Mouse (Mus musculus) spleen, postnatal 36 days (tissue): ENCODE measurements around the gene Tmem150a.

Source experiments
- DNase-seq, 2 experiments: peaks; one replicate each; pipeline ENCODE4 v3.0.0; 2022; ENCODE audit warnings: low spot score in 2 of 2, mixed read lengths in 1 of 2

Gene Tmem150a

GRCm38 (mm10) chr6:72355066-72355911 is at the start of gene Tmem150a:
Tmem150a (plus strand) TSS chr6:72355447.
- DNase-seq, result peak; percentile 71 to 72

DNA sequence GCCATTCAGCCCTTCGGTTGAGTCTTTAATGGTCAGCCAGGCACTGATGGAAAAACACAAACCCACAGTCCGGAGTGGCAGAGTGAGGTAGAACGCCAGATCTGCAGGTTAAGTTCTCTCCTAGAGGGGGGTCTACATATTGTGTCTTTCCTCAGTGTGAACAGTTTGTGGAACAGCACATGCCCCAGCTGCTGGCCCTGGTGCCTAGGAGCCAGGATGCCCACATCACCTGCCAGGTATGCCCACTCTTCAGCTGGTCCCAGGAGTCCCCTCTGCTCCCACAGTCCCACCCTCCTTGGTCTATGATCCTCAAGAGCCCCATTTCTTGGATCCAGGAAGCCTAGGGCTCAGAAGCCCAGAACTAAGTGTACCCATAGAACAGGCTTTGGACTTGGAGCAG is 43.0 kb upstream of the Tmem150a start:
- DNase-seq, result no peak

- no peak for DNase-seq
Observed at GRCm38 (mm10) chr6:72313124-72313867, 42.0 kb upstream of the Tmem150a start.

GRCm38 (mm10) chr6:72315384-72315783 is 39.9 kb upstream of the Tmem150a start:
- no peak for DNase-seq

DNA sequence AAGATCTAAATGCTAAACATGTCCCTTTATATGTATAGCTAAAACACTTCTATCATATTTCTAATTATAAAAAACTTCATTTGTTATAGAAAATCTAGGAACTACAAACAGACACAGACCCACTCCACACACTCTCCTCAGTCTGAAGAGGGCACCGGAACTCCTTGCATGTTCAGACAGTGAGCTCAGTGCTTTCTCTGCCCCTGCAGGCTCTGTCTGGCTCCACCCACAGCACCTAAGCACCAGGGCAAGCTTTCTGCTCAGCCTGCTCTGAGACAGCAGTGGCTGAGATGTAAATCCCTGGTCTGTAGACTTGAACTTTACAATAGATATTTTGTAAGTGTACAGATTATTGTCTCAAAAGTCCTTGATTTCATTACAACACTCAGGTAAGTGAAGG is 39.2 kb upstream of the Tmem150a start:
- no peak for DNase-seq

DNA sequence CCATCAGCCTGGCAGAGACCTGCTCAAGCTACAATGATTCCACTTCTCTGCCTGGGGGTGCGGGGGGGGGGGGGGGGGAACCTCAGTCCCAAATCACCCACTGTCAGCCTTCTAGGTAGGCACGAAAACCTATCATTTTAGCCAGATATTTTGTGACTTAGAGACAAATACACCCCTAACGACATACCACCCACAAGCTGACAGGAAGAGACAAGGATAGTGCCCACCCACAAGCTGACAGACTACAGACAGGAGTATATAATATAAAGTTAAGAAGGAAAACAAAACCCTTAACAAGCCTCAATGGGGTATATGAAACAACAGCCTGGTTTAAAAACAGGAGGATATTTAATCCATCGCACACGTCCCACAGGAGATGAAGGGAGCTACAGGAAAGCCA is 36.8 kb upstream of the Tmem150a start:
- DNase-seq, result no peak

GRCm38 (mm10) chr6:72319019-72319418 is 36.2 kb upstream of the Tmem150a start:
- no peak for DNase-seq

DNA sequence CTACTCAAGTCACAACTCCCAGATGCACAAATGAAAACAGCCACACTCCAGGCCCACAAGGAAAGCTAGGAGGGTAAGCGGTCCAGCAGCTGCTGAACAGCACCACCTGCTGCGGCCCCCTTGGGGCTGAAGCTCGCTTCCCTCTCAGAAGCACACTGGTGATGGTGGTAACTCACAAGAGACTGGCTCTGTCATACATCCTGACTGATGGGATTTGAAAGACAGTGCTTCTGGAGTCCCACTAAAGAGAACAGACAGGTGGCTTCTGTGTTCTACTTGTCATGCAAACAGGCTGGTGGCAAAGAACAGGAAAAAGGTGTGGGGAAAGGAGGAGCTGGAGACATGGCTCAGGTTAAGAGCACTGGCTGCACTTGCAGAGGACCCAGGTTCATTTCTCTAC is 32.3 kb upstream of the Tmem150a start:
- no peak for DNase-seq

GRCm38 (mm10) chr6:72323786-72324508 is 31.3 kb upstream of the Tmem150a start:
- DNase-seq, result no peak

- peak; percentile 29 to 40 for DNase-seq
Observed at GRCm38 (mm10) chr6:72326274-72326673, 29.0 kb upstream of the Tmem150a start.

- no peak for DNase-seq
Observed at GRCm38 (mm10) chr6:72329019-72329418, 26.2 kb upstream of the Tmem150a start.

DNA sequence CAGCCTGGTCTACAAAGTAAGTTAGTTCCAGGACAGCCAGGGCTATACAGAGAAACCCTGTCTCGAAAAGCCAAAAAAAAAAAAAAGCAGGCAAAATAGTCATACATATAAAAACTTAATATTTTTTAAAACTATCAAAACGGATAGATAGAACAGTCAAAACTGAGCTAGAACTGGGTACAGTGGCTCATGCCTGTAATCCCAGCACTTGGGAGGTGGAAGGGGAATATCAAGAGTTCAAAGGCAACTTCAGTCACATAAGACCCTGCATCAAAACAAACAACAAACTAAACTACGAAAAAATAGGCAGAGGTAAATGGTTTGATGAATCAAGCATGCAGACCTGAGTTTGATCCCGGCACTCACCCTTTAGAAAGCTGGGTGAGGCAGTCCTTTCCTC is 25.1 kb upstream of the Tmem150a start:
- no peak for DNase-seq

- no peak for DNase-seq
Observed at GRCm38 (mm10) chr6:72333111-72333510, 22.1 kb upstream of the Tmem150a start.

GRCm38 (mm10) chr6:72340481-72340880 is 14.8 kb upstream of the Tmem150a start:
- no peak for DNase-seq

DNA sequence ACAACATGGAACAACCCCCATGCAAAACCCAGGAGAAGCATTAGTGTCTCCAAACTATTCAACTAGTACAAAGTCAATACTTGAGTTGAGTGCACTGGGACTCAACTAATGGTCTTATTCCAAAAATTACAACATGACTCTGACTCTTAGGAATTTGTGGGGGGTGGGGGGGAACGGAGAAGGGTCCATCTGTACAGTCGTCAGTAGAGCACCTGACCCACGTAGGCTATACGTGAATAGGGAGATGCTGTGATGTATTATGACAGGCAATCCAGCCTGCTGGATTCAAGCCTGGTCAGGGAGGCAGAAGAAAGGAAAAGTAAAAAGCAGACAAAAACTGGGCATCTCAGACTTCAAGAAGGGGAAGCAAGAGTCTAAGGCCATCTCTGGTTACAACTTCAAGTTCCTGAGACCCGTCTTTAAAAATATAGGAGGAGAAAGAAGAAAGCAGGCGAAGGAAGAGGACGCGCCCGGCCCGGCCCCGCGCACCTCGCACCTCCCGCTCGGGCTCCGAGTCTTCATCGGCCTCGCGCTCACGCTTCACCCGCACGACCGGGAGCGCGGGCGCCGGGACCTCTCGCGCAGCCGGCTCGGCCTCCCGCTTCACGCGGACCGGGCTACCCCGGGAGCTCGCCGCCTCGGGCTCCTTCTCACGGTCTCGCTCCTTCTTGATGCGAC is 10.7 kb upstream of the Tmem150a start:
- no peak for DNase-seq

DNA sequence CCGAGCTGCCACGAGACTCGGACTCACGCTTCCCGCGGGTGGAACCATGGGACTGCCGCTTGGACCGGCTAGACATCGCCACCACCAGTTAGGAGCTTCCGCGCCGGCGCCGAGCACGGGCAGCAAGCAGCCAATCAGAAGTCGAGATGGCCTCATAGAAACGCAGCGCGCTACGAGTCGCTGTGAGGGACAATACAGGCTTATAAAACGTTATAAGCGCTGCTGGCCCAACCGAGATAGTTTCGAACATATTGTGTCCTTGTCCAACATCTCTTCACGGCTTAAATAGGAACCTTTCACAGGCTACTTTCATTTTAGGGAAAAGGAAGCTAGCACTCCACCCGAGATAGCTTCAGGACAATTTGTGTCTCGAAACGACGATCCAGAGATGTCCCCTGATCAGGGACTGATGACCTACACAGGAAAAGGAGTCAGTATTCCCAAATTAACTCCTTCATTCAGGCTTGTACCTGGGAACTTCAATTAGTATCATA is 10.1 kb upstream of the Tmem150a start, which contains the start of gene Usp39:
TSS of gene Usp39 (minus strand) at position 111 of the 494 bp plus-strand sequence.
- peak; percentile 90 to 92 for DNase-seq

- no peak for DNase-seq
Observed at GRCm38 (mm10) chr6:72345633-72346032, 9.6 kb upstream of the Tmem150a start.

DNA sequence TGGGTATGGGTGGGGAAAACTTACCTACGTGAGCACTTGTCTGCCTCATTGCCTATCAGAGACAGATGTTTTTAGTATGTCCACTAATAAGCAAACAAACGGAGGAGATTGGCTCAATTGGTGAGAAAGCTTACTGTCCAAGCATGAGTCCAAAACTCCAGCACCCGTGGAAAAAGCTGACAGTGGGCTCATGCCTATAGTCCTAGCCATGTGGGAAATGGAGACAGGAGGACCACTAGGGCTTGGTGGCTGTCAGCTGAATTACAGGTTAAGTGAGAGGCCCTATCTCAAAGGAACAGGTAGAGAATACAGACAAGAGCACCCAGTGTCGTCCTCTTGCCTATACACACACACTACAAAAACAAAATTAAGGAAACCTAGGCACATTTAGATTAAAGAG is 9.0 kb upstream of the Tmem150a start:
- DNase-seq, result no peak

DNA sequence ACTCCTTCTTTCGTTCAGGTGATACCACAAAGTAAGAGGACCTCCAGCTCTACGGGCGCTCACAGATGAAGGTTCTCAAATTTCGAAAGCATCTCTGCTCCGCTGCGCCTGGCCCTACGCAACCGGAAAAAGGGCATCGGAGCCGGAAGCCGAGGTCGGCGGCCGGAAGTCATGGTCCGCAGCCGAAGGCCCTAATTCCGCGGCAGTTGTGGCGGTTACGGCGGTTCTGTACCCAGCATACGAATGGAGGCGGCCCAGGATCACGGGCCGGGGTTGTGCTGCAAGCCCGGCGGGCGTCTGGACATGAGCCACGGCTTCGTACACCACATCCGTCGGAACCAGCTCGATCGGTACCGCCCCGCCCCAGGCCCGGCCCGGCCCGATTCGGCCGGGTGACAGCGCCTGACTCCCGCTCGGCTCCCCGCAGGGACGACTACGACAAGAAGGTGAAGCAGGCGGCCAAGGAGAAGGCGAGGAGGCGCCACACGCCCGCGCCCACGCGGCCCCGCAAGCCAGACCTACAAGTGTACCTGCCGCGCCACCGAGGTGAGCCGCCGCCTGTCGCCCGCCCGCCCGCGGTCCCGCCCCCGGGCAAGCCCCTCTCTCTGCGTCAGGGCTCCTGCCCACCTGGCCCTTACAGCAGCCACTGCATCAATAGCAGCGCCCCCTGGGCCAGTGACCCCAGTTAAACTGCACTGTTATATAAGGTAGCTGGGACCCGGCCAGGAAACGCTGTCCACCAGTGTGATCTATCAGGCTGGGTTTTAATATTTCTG is 7.9 kb upstream of the Tmem150a start, which contains the start of gene 0610030E20Rik:
TSS of gene 0610030E20Rik (plus strand) at position 152 of the 776 bp plus-strand sequence.
- DNase-seq, result peak; percentile 82 to 84

DNA sequence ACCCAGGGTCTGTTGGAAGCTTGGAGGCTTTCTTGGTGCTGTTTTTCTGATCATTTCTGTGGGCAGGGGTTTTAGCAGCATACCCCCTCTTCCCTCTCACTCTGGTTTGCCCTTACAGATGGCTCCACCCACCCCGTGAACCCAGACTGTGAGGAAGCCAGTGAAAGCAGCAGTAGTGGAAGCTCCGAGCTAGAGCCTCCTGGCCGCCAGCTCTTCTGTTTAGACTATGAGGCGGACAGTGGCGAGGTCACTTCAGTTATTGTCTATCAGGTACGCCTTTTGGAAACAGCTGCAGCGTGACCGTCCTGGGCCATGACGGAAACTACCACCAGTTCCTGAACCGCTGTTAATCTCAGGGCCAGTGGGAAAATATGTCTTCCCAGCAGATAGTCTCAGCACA is 6.8 kb upstream of the Tmem150a start:
- DNase-seq, result peak in 1 of 2 experiments; percentile 33
